Mouse (Mus musculus) limb, embryonic 11.5 days (tissue): Measurements from ENCODE around the gene Sass6. TPM values are rescaled to one million over a fixed set of nuclear protein-coding genes. Genes with fewer than 3 reads are reported as not detected.
"Not testable (repeated sequence)": the region's sequence is repeated elsewhere in the genome, so short reads cannot be mapped to it uniquely, and the experiment has no call there.

Experiments
- ATAC-seq: fragments of 200-750 bp; cut with Nextera tagmentation; 2 replicates; pipeline ENCODE4 v1.8.0; 2017; ENCODE audit warnings: low read depth; ENCODE audit not compliant: insufficient number of reproducible peaks, low FRiP score, low TSS enrichment
- DNase-seq: peaks from one replicate; pipeline ENCODE4 v3.0.0-alpha.2; 2015; ENCODE audit warnings: low spot score
- H3K27ac ChIP-seq: fragments of 300-500 bp; sonication (generic); replicated peaks from 2 replicates; pipeline ENCODE4 v1.5.1; 2014; ENCODE audit warnings: low read depth, mild to moderate bottlenecking, low read length
- H3K27me3 ChIP-seq: fragments of 300-500 bp; sonication (generic); 2 replicates; pipeline ENCODE4 v1.6.1; 2014; ENCODE audit warnings: mild to moderate bottlenecking, low read length, mixed read lengths; ENCODE audit not compliant: control insufficient read depth, insufficient read depth
- H3K36me3 ChIP-seq: fragments of 300-500 bp; sonication (generic); 2 replicates; pipeline ENCODE4 v1.6.1; 2014; ENCODE audit warnings: mild to moderate bottlenecking, low read length, moderate library complexity, mixed read lengths; ENCODE audit not compliant: control insufficient read depth, insufficient read depth
- H3K4me1 ChIP-seq: fragments of 300-500 bp; sonication (generic); 2 replicates; pipeline ENCODE4 v1.6.1; 2014; ENCODE audit warnings: low read length, mixed read lengths; ENCODE audit not compliant: control insufficient read depth, insufficient read depth
- H3K4me2 ChIP-seq: fragments of 300-500 bp; sonication (generic); 2 replicates; pipeline ENCODE4 v1.6.1; 2014; ENCODE audit warnings: low read depth, mild to moderate bottlenecking, moderate library complexity; ENCODE audit not compliant: severe bottlenecking
- H3K4me3 ChIP-seq: fragments of 300-500 bp; sonication (generic); 2 replicates; pipeline ENCODE4 v1.5.1; 2014; ENCODE audit warnings: low read depth, low read length
- H3K9ac ChIP-seq: fragments of 300-500 bp; sonication (generic); 2 replicates; pipeline ENCODE4 v1.6.1; 2014; ENCODE audit warnings: mild to moderate bottlenecking, low read length
- H3K9me3 ChIP-seq: fragments of 300-500 bp; sonication (generic); 2 replicates; pipeline ENCODE4 v1.6.1; 2016; ENCODE audit warnings: low read length; ENCODE audit not compliant: control insufficient read depth
- WGBS: fragments of 180-500 bp; shearing (Covaris S2); extraction: QIAGEN DNeasy Blood & Tissue Kit; methylation state at CpG from one replicate; pipeline ENCODE4 v1.1.7; 2014; 5-methylcytosine and 5-hydroxymethylcytosine counted together
- polyA plus RNA-seq: library from polyadenylated mRNA; unstranded; fragments of >200 nt; fragmentation: Nextera tagmentation; extraction: Ambion mirVana; gene quantifications from 2 replicates; pipeline ENCODE4 v1.2.1, GENCODE M21; 2014

The Sass6 gene
- 34.3 and 39.7 TPM in 2 replicates for polyA plus RNA-seq

GRCm38 (mm10) chr3:116594728-116595602 lies at the start of gene Sass6:
Gene Sass6, plus strand, starts transcription at chr3:116594982.
- peaks cover 4% of the 10 kb centered on the region; the same call in 1 of the 2 replicates for H3K36me3 ChIP-seq
- under 1% methylated on average over 65 of the region's 65 CpGs for WGBS
- peak within 1 kb of the TSS; percentile 84 for H3K9ac ChIP-seq
- ATAC-seq: peak; percentile 94
- no peaks in the 10 kb centered on the region for H3K9me3 ChIP-seq
- H3K4me1 ChIP-seq: no peaks in the 10 kb centered on the region
- H3K4me3 ChIP-seq: peak within 1 kb of the TSS; percentile 61
- H3K27ac ChIP-seq: no peak within 1 kb of the TSS
- peak within 1 kb of the TSS; percentile 49 for H3K4me2 ChIP-seq
- DNase-seq: peak; percentile 99
- no peaks in the 10 kb centered on the region for H3K27me3 ChIP-seq

DNA sequence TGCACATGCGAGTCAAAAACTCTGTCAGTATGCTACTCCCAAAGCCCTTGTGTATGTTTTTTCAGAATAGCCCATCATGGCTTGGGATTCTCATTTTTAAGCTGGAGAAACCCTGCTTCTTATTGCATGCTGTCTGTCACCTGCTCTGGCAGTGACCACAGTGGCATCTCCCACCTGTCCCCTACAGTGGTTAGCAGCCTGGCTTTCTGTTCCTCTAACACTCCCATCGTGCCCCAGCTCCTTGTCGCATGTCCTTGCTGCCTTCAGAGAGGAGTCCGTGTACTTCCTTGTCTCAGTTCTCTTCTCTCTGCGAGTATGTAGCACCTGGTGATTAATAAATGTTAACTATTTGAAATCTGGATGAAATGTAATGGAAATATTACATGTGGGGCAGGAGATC lies 47.4 kb upstream of the Sass6 start:
- Histone ChIP-seq H3K27me3 (no peaks in the 10 kb centered on the region), H3K27ac (no peak overlapping the region), H3K36me3 (no peaks in the 10 kb centered on the region), H3K4me2 (no peak overlapping the region), H3K9me3 (no peaks in the 10 kb centered on the region), H3K9ac (no peak overlapping the region), H3K4me1 (no peaks in the 10 kb centered on the region), H3K4me3 (no peak overlapping the region)
- DNase-seq (no peak), ATAC-seq (no peak)
- 90% methylated on average over 5 of the region's 5 CpGs for WGBS

DNA sequence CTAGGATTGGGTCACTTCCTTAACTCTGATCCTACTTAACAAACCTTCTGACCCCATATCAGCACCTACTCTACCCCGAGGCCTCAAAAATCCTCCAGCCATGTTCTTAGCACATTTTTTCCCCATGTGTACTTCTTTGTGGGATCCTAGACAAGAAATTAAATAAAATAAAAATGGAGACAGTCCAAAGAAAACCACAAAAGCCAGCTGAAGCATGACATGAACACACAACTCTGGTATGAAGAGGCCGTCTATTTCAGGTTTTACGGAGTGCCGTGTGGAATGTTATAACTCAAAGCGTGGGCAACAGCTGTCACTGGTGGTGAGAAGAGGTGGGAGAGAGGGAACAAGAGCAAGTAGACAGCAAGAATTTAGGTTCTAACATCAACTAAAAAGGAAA lies 43.4 kb upstream of the Sass6 start:
- no peak overlapping the region for H3K4me3 ChIP-seq
- no peak overlapping the region for H3K27ac ChIP-seq
- ATAC-seq (no peak), DNase-seq (no peak)
- H3K9me3 ChIP-seq: no peaks in the 10 kb centered on the region
- no peak overlapping the region for H3K4me2 ChIP-seq
- H3K27me3 ChIP-seq: no peaks in the 10 kb centered on the region
- H3K36me3 ChIP-seq: no peaks in the 10 kb centered on the region
- H3K9ac ChIP-seq: no peak overlapping the region
- H3K4me1 ChIP-seq: no peaks in the 10 kb centered on the region
- 94% methylated on average over 5 of the region's 5 CpGs for WGBS

DNA sequence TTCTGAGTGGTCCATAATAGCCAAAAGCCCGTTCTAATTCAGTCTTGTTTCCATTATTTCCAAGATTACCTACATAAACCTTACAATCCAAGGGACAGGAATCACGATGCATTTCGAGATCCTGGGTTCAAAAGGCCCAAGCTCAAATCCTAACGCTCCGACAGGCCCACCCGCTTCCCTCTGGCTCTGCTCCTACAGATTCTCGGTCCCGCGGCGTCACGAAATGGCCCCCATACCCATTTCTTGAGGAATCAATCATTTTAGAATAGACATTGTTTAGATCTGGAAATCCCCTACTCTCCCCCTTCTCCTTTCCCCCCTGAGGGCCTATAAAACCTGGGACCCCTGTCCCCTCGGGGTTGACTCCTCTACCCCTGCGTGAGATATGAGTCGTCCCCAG lies 33.5 kb upstream of the Sass6 start:
- H3K9me3 ChIP-seq, H3K36me3 ChIP-seq, H3K4me1 ChIP-seq, H3K27me3 ChIP-seq, DNase-seq, H3K4me3 ChIP-seq, H3K9ac ChIP-seq, ATAC-seq, H3K27ac ChIP-seq, H3K4me2 ChIP-seq: not testable (repeated sequence)
- 92% methylated on average over 13 of the region's 14 CpGs for WGBS

- no peak within 1 kb of the TSS for H3K27ac ChIP-seq
- H3K4me1 ChIP-seq: no peaks in the 10 kb centered on the region
- no peak within 1 kb of the TSS for H3K4me2 ChIP-seq
- DNase-seq (no peak), ATAC-seq (no peak)
- no peaks in the 10 kb centered on the region for H3K27me3 ChIP-seq
- no peak within 1 kb of the TSS for H3K4me3 ChIP-seq
- no peaks in the 10 kb centered on the region for H3K36me3 ChIP-seq
- H3K9me3 ChIP-seq: no peaks in the 10 kb centered on the region
- no peak within 1 kb of the TSS for H3K9ac ChIP-seq
- 81% methylated on average over 7 of the region's 7 CpGs for WGBS
Measured at GRCm38 (mm10) chr3:116562408-116563094, 32.2 kb upstream of the Sass6 start, which contains the start of gene Lrrc39. Gene Lrrc39, plus strand, starts transcription at chr3:116562973.

DNA sequence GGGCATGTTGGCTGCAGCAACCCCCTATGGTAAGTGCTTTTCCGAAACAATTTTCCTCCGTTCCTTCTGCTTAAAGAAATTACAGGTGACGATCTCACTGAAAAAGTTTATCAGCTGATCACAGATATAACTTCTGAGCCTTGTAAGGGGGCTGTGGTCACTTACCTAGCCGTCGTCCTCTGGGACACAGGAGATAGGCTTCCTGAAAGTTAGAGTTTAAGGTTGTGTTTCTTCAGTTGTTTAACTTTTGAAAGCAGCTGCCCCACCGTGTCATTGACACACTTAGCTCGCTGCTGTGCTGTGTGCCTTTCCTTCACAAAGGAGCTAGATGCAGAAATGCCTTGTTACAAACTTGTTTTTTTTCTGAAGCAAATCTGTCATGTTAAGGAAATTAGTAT lies 31.7 kb upstream of the Sass6 start:
- Histone ChIP-seq H3K9ac (no peak overlapping the region), H3K27ac (no peak overlapping the region), H3K27me3 (no peaks in the 10 kb centered on the region), H3K4me3 (no peak overlapping the region), H3K36me3 (no peaks in the 10 kb centered on the region), H3K4me1 (no peaks in the 10 kb centered on the region), H3K4me2 (no peak overlapping the region), H3K9me3 (no peaks in the 10 kb centered on the region)
- WGBS: 81% methylated on average over 7 of the region's 7 CpGs
- ATAC-seq: no peak
- no peak for DNase-seq

DNA sequence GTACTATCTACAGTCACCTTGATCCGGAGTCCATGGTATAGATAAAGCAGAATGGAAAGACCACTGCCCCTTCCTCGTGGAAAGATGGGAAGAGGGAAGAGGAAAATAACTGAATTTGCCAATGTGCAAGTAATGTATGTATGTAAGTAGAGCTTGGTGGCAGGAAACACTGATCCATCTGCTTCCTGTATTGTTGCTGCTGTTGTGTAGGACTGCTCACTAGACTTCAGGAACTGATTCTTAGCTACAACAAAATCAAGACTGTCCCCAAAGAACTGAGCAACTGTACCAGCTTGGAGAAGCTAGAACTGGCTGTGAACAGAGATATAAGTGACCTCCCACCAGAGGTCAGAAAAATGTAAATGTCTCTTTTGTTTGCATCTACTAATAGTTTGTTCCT lies 24.2 kb upstream of the Sass6 start:
- Histone ChIP-seq H3K27ac (no peak overlapping the region), H3K4me3 (no peak overlapping the region), H3K36me3 (no peaks in the 10 kb centered on the region), H3K9ac (no peak overlapping the region), H3K9me3 (no peaks in the 10 kb centered on the region), H3K27me3 (no peaks in the 10 kb centered on the region), H3K4me2 (no peak overlapping the region), H3K4me1 (no peaks in the 10 kb centered on the region)
- WGBS: 72% methylated on average over 2 of the region's 2 CpGs
- ATAC-seq: no peak
- DNase-seq: no peak

DNA sequence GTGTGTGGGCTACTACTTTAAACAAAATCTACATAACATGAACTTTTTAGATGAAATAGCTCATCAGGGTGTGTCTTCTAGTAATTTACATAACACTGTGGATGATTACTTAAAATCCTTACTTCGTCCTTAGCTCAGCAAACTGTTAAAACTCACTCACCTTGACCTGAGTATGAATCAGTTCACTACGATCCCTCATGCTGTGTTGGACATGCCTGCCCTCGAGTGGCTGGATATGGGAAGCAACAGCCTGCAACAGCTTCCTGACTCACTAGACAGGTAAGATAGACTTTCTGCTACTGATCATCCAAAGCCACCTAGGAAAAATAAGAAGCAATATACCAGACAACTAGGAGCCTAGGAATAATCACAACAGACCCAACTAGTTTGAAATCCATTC lies 17.5 kb upstream of the Sass6 start:
- Histone ChIP-seq H3K9ac (no peak overlapping the region), H3K4me2 (no peak overlapping the region), H3K9me3 (no peaks in the 10 kb centered on the region), H3K4me3 (no peak overlapping the region), H3K27me3 (no peaks in the 10 kb centered on the region), H3K36me3 (peaks cover 4% of the 10 kb centered on the region; the same call in 1 of the 2 replicates), H3K27ac (no peak overlapping the region), H3K4me1 (no peaks in the 10 kb centered on the region)
- 68% methylated on average over 3 of the region's 3 CpGs for WGBS
- ATAC-seq: no peak
- DNase-seq: no peak
